Mouse (Mus musculus) left cerebral cortex, adult 9 months (tissue): ENCODE measurements around the gene 4930453N24Rik.

ENCODE experiments used
- DNase-seq, 2 experiments: peaks; one replicate each; pipeline ENCODE4 v3.0.0; 2022; ENCODE audit warnings: low spot score in 2 of 2

The 4930453N24Rik gene

GRCm38 (mm10) chr16:64770521-64771430, at the start of gene 4930453N24Rik:
Gene 4930453N24Rik (minus strand): TSS chr16:64771161.
- peak; percentile 43 to 83 for DNase-seq

- DNase-seq = no peak
Measured at GRCm38 (mm10) chr16:64817094-64817765, 46.3 kb upstream of the 4930453N24Rik start.

- DNase-seq = no peak
Measured at GRCm38 (mm10) chr16:64803041-64803440, 32.1 kb upstream of the 4930453N24Rik start.

- DNase-seq = no peak
Measured at GRCm38 (mm10) chr16:64801638-64802037, 30.7 kb upstream of the 4930453N24Rik start.

- no peak for DNase-seq
Measured at GRCm38 (mm10) chr16:64800393-64800792, 29.4 kb upstream of the 4930453N24Rik start.

- no peak for DNase-seq
Measured at GRCm38 (mm10) chr16:64794802-64795201, 23.8 kb upstream of the 4930453N24Rik start.

GRCm38 (mm10) chr16:64789706-64790105, 18.7 kb upstream of the 4930453N24Rik start:
- DNase-seq = no peak

- DNase-seq = no peak
Measured at GRCm38 (mm10) chr16:64775516-64775915, 4.6 kb upstream of the 4930453N24Rik start.

- no peak for DNase-seq
Measured at GRCm38 (mm10) chr16:64771431-64771818, 464 bp upstream of the 4930453N24Rik start.

GRCm38 (mm10) chr16:64766696-64767300, 4.2 kb downstream of the 4930453N24Rik start:
- DNase-seq = no peak

- no peak for DNase-seq
Measured at GRCm38 (mm10) chr16:64759245-64759626, 11.7 kb downstream of the 4930453N24Rik start.

GRCm38 (mm10) chr16:64758561-64759244, 12.3 kb downstream of the 4930453N24Rik start:
- no peak for DNase-seq

GRCm38 (mm10) chr16:64757666-64758400, 13.1 kb downstream of the 4930453N24Rik start:
- no peak for DNase-seq

- no peak for DNase-seq
Measured at GRCm38 (mm10) chr16:64756321-64756720, 14.6 kb downstream of the 4930453N24Rik start.

- peak in 1 of 2 experiments; percentile 17 for DNase-seq
Measured at GRCm38 (mm10) chr16:64754743-64755139, 16.2 kb downstream of the 4930453N24Rik start.

GRCm38 (mm10) chr16:64753990-64754742, 16.8 kb downstream of the 4930453N24Rik start:
- no peak for DNase-seq

- DNase-seq = peak in 1 of 2 experiments; percentile 82
Measured at GRCm38 (mm10) chr16:64748237-64748636, 22.7 kb downstream of the 4930453N24Rik start.

GRCm38 (mm10) chr16:64745089-64745488, 25.9 kb downstream of the 4930453N24Rik start:
- no peak for DNase-seq

- DNase-seq = no peak
Measured at GRCm38 (mm10) chr16:64737289-64737688, 33.7 kb downstream of the 4930453N24Rik start.
